Mouse (Mus musculus) cortical plate, adult 2 months (tissue): ENCODE measurements around the gene Tex21.

Experiments used
- CTCF ChIP-seq: fragments of 200-500 bp; IDR thresholded peaks from 2 replicates; pipeline ENCODE4 v1.5.1; 2011; ENCODE audit warnings: mild to moderate bottlenecking, control low read depth, low read length; ENCODE audit not compliant: insufficient read depth; ENCODE audit errors: extremely low read depth
- POLR2A ChIP-seq: fragments of 200-500 bp; IDR thresholded peaks from 2 replicates; pipeline ENCODE4 v1.6.1; 2011; ENCODE audit warnings: mild to moderate bottlenecking, low read length, control low read depth; ENCODE audit not compliant: insufficient read depth; ENCODE audit errors: extremely low read depth

- peak; percentile 79 for TF ChIP-seq CTCF
- TF ChIP-seq POLR2A: no peak
These were observed 49.9 kb downstream of the Tex21 start for GRCm38 (mm10) chr12:76196709-76197054.
